In the genomic region with DNA sequence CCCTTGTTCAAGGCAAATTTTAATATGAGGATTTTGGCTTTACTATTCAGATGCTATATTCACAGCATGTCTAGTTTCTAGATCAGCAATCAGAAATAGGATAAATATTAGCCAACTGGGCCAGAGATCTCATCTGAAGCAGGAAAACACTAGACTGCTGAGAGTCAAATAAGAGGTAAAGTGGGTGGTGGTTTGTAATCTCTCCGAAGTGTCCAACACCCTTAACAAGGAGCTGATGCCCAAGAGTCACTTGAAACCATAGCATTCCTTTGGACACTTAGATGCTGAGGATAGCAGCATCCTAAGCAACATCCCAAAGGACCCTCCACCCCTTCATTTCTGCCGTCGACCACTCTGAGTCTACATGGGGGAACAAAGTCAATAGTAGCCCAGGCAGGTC, we compare ENCODE assay signal across 26 mouse cellular contexts. TPM values are rescaled to one million over a fixed set of nuclear protein-coding genes. Genes with fewer than 3 reads are reported as not detected.
DNase-seq lines count a peak whose midpoint lies in the region; ATAC-seq and TF ChIP-seq lines count a peak whose summit lies in the region.
"Had no signal": no experiment of that assay in that cellular context is flagged by ENCODE, and none has a peak within 500 bp of the region (broad histone marks: within the 10 kb centered on the region; RNA-seq: fewer than 3 reads in every experiment).

No protein-coding gene starts in this region.

- H3K27ac ChIP-seq in heart, embryonic 12.5 days (ENCODE audit: poor library complexity, severe bottlenecking) = no peak overlapping the region; the same call in 1 of the 2 replicates
- H3K27ac ChIP-seq in heart, embryonic 10.5 days = no peak overlapping the region
- H3K27ac ChIP-seq in heart, postnatal 0 days (ENCODE audit: low read depth) = no peak overlapping the region
- H3K27ac ChIP-seq: embryonic facial prominence, embryonic 10.5 days; embryonic facial prominence, embryonic 13.5 days; forebrain, embryonic 12.5 days; forebrain, embryonic 15.5 days; hindbrain, embryonic 10.5 days; hindbrain, embryonic 13.5 days; intestine, embryonic 15.5 days had no signal

- TF ChIP-seq EP300 in heart, postnatal 0 days (IDR thresholded peaks at IDR 0.05; ENCODE audit: low read depth) = no peak

- no peak for DNase-seq in heart, embryonic 10.5 days (ENCODE audit: low spot score)
- no peak for DNase-seq in heart, postnatal 0 days (ENCODE audit: low spot score)
- no peak for DNase-seq in heart, postnatal 14 days
- peak; percentile 27 for DNase-seq in lung, postnatal 36 days
- DNase-seq in lung, postnatal 14 days = no peak
- DNase-seq: adrenal gland, adult 2 months; adrenal gland, postnatal 25 days; cerebellum, adult 11-12 months; cerebellum, adult 8-10 months; cerebellum, postnatal 10 days; cerebellum, postnatal 36 days; embryo, embryonic 11 days; gastrocnemius, postnatal 25 days; heart, postnatal 36 days; kidney, adult 11 months had no signal

- no peaks in the 10 kb centered on the region for H3K9me3 ChIP-seq in heart, embryonic 12.5 days (replicated peaks)
- no peaks in the 10 kb centered on the region for H3K9me3 ChIP-seq in heart, embryonic 10.5 days
- H3K9me3 ChIP-seq in heart, postnatal 0 days (replicated peaks; ENCODE audit: control insufficient read depth, low read length) = no peaks in the 10 kb centered on the region
- H3K9me3 ChIP-seq: embryonic facial prominence, embryonic 10.5 days; embryonic facial prominence, embryonic 13.5 days; forebrain, embryonic 12.5 days; forebrain, embryonic 15.5 days; hindbrain, embryonic 10.5 days; hindbrain, embryonic 13.5 days; intestine, embryonic 15.5 days had no signal

- peaks cover 37% of the 10 kb centered on the region for H3K4me1 ChIP-seq in heart, embryonic 12.5 days (replicated peaks)
- H3K4me1 ChIP-seq in heart, embryonic 10.5 days = peaks cover 21% of the 10 kb centered on the region
- H3K4me1 ChIP-seq in heart, postnatal 0 days (ENCODE audit: control insufficient read depth, insufficient read depth) = peaks cover 28% of the 10 kb centered on the region
- H3K4me1 ChIP-seq: intestine, embryonic 15.5 days had no signal

- ATAC-seq in heart, embryonic 12.5 days (ENCODE audit: insufficient number of reproducible peaks, low FRiP score) = no peak
- ATAC-seq in heart, postnatal 0 days (ENCODE audit: insufficient read depth, low read depth) = no peak
- ATAC-seq: CD4-positive, CD25-positive, alpha-beta regulatory T cell, adult 4 months; forebrain, embryonic 15.5 days; hindbrain, embryonic 16.5 days; intestine, embryonic 15.5 days had no signal

- peak overlapping the region; percentile 33; the same call in 1 of the 2 replicates for H3K4me2 ChIP-seq in heart, embryonic 12.5 days
- peak overlapping the region; percentile 25 for H3K4me2 ChIP-seq in heart, postnatal 0 days (ENCODE audit: low read depth, low read length)
- H3K4me2 ChIP-seq: embryonic facial prominence, embryonic 13.5 days; forebrain, embryonic 12.5 days; forebrain, embryonic 15.5 days; hindbrain, embryonic 13.5 days; intestine, embryonic 15.5 days had no signal

- peaks cover 56% of the 10 kb centered on the region for H3K36me3 ChIP-seq in heart, embryonic 12.5 days
- H3K36me3 ChIP-seq in heart, embryonic 10.5 days = peaks cover 67% of the 10 kb centered on the region
- H3K36me3 ChIP-seq in heart, postnatal 0 days (replicated peaks; ENCODE audit: control insufficient read depth, insufficient read depth, low read length) = peaks cover 46% of the 10 kb centered on the region
- H3K36me3 ChIP-seq: embryonic facial prominence, embryonic 10.5 days; embryonic facial prominence, embryonic 13.5 days; forebrain, embryonic 12.5 days; forebrain, embryonic 15.5 days; hindbrain, embryonic 10.5 days; hindbrain, embryonic 13.5 days; intestine, embryonic 15.5 days had no signal

- H3K27me3 ChIP-seq in heart, embryonic 12.5 days (replicated peaks) = no peaks in the 10 kb centered on the region
- H3K27me3 ChIP-seq in heart, embryonic 10.5 days (ENCODE audit: insufficient read depth, poor library complexity, severe bottlenecking) = no peaks in the 10 kb centered on the region
- H3K27me3 ChIP-seq in heart, postnatal 0 days (ENCODE audit: control insufficient read depth, insufficient read depth, low read length) = no peaks in the 10 kb centered on the region
- H3K27me3 ChIP-seq: embryonic facial prominence, embryonic 13.5 days; forebrain, embryonic 15.5 days; intestine, embryonic 15.5 days had no signal

- 53% methylated on average over 3 of the region's 3 CpGs for whole genome bisulfite sequencing in heart, embryonic 12.5 days
- WGBS in heart, embryonic 10.5 days = 61% methylated on average over 3 of the region's 3 CpGs
- 44% methylated on average over 3 of the region's 3 CpGs for WGBS in heart, postnatal 0 days

- no peak overlapping the region for H3K9ac ChIP-seq in heart, embryonic 12.5 days
- H3K9ac ChIP-seq in heart, postnatal 0 days (replicated peaks; ENCODE audit: low read depth, low read length) = no peak overlapping the region
- H3K9ac ChIP-seq: embryonic facial prominence, embryonic 13.5 days; forebrain, embryonic 12.5 days; forebrain, embryonic 15.5 days; hindbrain, embryonic 13.5 days; intestine, embryonic 15.5 days had no signal

- TF ChIP-seq CTCF in heart, postnatal 0 days (IDR thresholded peaks at IDR 0.05; ENCODE audit: low read depth) = no peak

- intact Hi-C loops in heart, postnatal 14 days (cut with DNase I) = no loop called here

- H3K4me3 ChIP-seq in heart, embryonic 12.5 days = no peak overlapping the region
- H3K4me3 ChIP-seq in heart, embryonic 10.5 days = no peak overlapping the region
- H3K4me3 ChIP-seq in heart, postnatal 0 days (ENCODE audit: low read depth, low read length) = no peak overlapping the region
- H3K4me3 ChIP-seq: embryonic facial prominence, embryonic 10.5 days; embryonic facial prominence, embryonic 13.5 days; erythroblast, embryonic 14.5 days; forebrain, embryonic 12.5 days; forebrain, embryonic 15.5 days; hindbrain, embryonic 10.5 days; hindbrain, embryonic 13.5 days; intestine, embryonic 15.5 days had no signal

RNA-seq across cellular contexts. Expression of gene Ccdc141, which starts 5.8 kb away (rescaled TPM):
- polyA plus RNA-seq in heart, embryonic 12.5 days (2016; fragmentation: Nextera tagmentation; extraction: Ambion mirVana) = 191 and 206 TPM in 2 replicates
- 150 and 241 TPM in 2 replicates for polyA plus RNA-seq in heart, embryonic 10.5 days (2016; fragmentation: Nextera tagmentation; extraction: Ambion mirVana)
- total RNA-seq in heart, postnatal 0 days (2014; rRNA removed; ENCODE audit: low replicate concordance) = 162 and 219 TPM in 2 replicates
- polyA plus RNA-seq in heart, postnatal 0 days (2015; fragmentation: Nextera tagmentation; extraction: Ambion mirVana) = 135 and 139 TPM in 2 replicates
- total RNA-seq in heart, postnatal 14 days (2021) = 100 to 1,000 TPM; 213 to 231 TPM
